Mouse (Mus musculus) hindbrain, embryonic 10.5 days (tissue): ENCODE data around the gene Ccl6. TPM values are rescaled to one million over a fixed set of nuclear protein-coding genes. Genes with fewer than 3 reads are reported as not detected.
"Not testable (repeated sequence)": the region's sequence is repeated elsewhere in the genome, so short reads cannot be mapped to it uniquely, and the experiment has no call there.

Experiments
- DNase-seq: peaks from one replicate; pipeline ENCODE4 v3.0.0-alpha.2; 2017; ENCODE audit warnings: low spot score
- H3K27ac ChIP-seq: fragments of 300-500 bp; sonication (generic); 2 replicates; pipeline ENCODE4 v1.5.1; 2016; ENCODE audit warnings: mild to moderate bottlenecking, moderate library complexity
- H3K27me3 ChIP-seq: fragments of 300-500 bp; sonication (generic); 2 replicates; pipeline ENCODE4 v1.6.1; 2016; ENCODE audit warnings: mild to moderate bottlenecking; ENCODE audit not compliant: poor library complexity, insufficient read depth, severe bottlenecking
- H3K36me3 ChIP-seq: fragments of 300-500 bp; sonication (generic); 2 replicates; pipeline ENCODE4 v1.6.1; 2016; ENCODE audit warnings: mild to moderate bottlenecking, moderate library complexity
- H3K4me1 ChIP-seq: fragments of 300-500 bp; sonication (generic); replicated peaks from 2 replicates; pipeline ENCODE4 v1.6.1; 2016; ENCODE audit warnings: mild to moderate bottlenecking
- H3K4me3 ChIP-seq: fragments of 300-500 bp; sonication (generic); 2 replicates; pipeline ENCODE4 v1.5.1; 2016; ENCODE audit warnings: mild to moderate bottlenecking, moderate library complexity
- H3K9me3 ChIP-seq: fragments of 300-500 bp; sonication (generic); 2 replicates; pipeline ENCODE4 v1.6.1; 2016; ENCODE audit warnings: mild to moderate bottlenecking, moderate library complexity
- WGBS: fragments of 180-500 bp; shearing (Covaris S2); methylation state at CpG from one replicate; pipeline ENCODE4 v1.1.7; 2016; 5-methylcytosine and 5-hydroxymethylcytosine counted together
- polyA plus RNA-seq: library from polyadenylated mRNA; unstranded; fragments of >200 nt; fragmentation: Nextera tagmentation; extraction: Ambion mirVana; gene quantifications from 2 replicates; pipeline ENCODE4 v1.2.1, GENCODE M21; 2016

Gene Ccl6
- polyA plus RNA-seq, 1 experiment from 2014 or later, result 3.0 TPM

DNA sequence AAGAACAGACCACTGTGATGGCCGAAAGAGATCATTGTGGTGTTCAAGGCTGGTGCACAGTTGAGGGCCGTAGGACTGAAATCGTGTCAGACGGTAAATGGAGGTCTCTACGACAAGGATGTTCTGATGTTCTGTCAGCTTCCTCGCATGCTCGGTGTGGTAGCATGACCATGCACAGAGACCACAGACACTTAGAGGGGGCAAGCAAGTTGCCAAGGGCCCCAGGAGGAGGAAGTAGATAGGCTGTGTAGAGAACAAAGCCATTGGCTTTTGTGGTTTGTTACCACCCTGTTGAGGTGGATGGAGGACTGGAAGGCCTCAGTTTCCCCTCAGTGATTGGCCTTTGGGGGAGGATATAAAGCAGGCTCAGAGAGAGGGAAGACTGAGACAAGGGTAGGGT is 23.6 kb downstream of the Ccl6 start:
- Histone ChIP-seq H3K4me1 (no peaks in the 10 kb centered on the region), H3K27me3 (no peaks in the 10 kb centered on the region), H3K4me3 (no peak overlapping the region), H3K27ac (no peak overlapping the region), H3K36me3 (no peaks in the 10 kb centered on the region), H3K9me3 (no peaks in the 10 kb centered on the region)
- DNase-seq, result no peak
- 92% methylated on average over 7 of the region's 7 CpGs for WGBS

DNA sequence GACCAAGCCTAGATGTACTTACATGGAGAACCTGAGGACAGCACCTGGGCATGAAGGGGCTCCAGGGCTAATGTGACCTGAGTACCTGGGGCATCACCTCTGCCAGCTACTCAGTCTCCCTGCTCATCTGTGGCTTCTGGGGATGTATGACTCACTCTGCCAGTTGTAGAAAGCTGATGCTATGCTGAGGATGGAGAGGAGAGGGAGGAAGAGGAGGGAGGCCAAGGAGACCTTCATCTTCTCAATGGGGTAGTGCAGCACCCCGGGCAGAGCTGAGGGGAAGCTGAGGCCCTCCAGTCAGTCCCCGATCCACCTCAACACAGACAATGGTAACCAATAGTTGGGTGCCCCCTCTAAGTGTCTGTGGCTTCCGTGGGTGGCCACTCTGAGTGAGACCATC is 24.1 kb downstream of the Ccl6 start:
- no peak for DNase-seq
- H3K4me1 ChIP-seq, result no peaks in the 10 kb centered on the region
- no peaks in the 10 kb centered on the region for H3K36me3 ChIP-seq
- H3K27ac ChIP-seq, result no peak overlapping the region
- 94% methylated on average over 3 of the region's 3 CpGs for WGBS
- H3K27me3 ChIP-seq, result no peaks in the 10 kb centered on the region
- no peak overlapping the region for H3K4me3 ChIP-seq
- H3K9me3 ChIP-seq, result no peaks in the 10 kb centered on the region

DNA sequence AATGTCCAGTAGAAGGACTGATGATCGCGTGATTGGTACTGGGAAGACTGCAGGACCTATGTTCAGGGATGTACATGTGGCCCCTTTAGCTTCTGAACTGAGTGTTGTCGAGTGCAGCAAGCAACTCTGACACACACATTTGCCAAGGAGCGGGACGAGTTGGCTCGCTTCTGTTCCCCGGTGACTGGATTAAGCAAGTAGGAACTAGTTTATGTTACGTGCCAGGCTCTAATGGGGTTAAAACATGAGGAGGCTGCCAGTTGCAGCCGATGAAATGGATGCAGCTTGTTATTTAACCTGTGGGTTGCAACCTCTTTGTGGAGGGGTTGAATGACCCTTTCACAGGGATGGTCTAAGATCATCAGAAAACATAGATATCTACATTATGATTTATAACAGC is 24.8 kb downstream of the Ccl6 start:
- WGBS, result 92% methylated on average over 9 of the region's 9 CpGs
- Histone ChIP-seq H3K27ac (no peak overlapping the region), H3K27me3 (no peaks in the 10 kb centered on the region), H3K4me3 (no peak overlapping the region), H3K36me3 (no peaks in the 10 kb centered on the region), H3K9me3 (no peaks in the 10 kb centered on the region), H3K4me1 (no peaks in the 10 kb centered on the region)
- no peak for DNase-seq

DNA sequence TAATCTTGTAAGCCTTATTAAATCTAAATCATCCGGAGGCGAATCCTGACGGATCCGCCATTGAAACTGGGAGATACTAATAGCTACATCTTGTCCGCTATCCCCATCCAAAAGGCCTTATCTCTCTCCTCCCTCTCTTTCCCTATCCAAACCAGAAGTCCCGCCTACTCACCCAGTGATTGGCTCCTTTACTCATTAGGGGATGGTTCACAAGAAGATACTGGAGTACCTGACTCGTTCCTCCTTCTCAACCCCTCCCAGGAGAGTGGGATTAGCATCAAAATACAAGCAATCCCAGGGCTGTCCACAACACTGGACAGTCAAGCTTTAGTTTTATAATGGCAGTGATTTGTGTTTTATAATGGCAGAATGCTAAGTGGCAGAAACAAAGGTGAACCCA is 25.6 kb downstream of the Ccl6 start:
- 72% methylated on average over 7 of the region's 7 CpGs for WGBS
- Histone ChIP-seq H3K4me1 (no peaks in the 10 kb centered on the region), H3K27me3 (no peaks in the 10 kb centered on the region), H3K36me3 (no peaks in the 10 kb centered on the region), H3K4me3 (no peak overlapping the region), H3K27ac (no peak overlapping the region), H3K9me3 (no peaks in the 10 kb centered on the region)
- no peak for DNase-seq

GRCm38 (mm10) chr11:83566617-83567016 is 26.3 kb downstream of the Ccl6 start:
- Histone ChIP-seq H3K27me3 (no peaks in the 10 kb centered on the region), H3K9me3 (no peaks in the 10 kb centered on the region), H3K36me3 (no peaks in the 10 kb centered on the region), H3K4me3 (no peak overlapping the region), H3K27ac (no peak overlapping the region), H3K4me1 (no peaks in the 10 kb centered on the region)
- no peak for DNase-seq

- H3K27ac ChIP-seq, result no peak overlapping the region
- DNase-seq, result no peak
- no peaks in the 10 kb centered on the region for H3K36me3 ChIP-seq
- no peak overlapping the region for H3K4me3 ChIP-seq
- H3K9me3 ChIP-seq, result no peaks in the 10 kb centered on the region
- H3K4me1 ChIP-seq, result no peaks in the 10 kb centered on the region
- H3K27me3 ChIP-seq, result no peaks in the 10 kb centered on the region
- WGBS, result 69% methylated on average over 2 of the region's 2 CpGs
Observed at GRCm38 (mm10) chr11:83563754-83564153, 29.1 kb downstream of the Ccl6 start.

DNA sequence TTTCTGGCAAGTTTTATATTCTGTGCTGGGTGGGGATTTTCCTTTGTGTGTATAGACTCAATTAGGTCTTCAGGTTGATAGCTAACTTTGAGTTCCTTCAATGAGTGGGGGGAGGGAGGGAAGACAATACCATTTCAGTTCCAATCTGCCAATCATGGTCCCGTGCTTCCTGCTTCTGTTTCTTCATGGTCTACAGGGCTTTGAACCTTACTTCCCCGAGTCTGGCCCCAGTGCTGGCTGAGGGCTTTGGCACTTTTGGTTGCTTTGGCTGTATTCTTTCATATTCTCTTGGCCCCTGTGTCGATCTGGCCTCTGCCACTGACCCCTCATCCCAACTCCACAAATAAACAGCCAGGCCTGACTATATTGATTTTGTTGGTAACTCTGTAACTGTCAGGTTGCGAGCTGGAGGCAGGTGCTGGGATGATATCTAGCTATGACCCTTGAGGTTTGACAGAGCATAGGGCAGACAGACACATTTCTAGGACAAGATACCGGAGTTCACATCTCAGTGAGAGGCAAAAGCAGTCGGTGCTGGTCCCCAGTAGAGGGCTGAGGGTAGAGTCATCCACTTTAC is 30.5 kb downstream of the Ccl6 start:
- Histone ChIP-seq H3K36me3 (no peaks in the 10 kb centered on the region), H3K4me3 (no peak overlapping the region), H3K4me1 (no peaks in the 10 kb centered on the region; the same call in 1 of the 2 replicates), H3K9me3 (no peaks in the 10 kb centered on the region), H3K27ac (no peak overlapping the region), H3K27me3 (0 out of 2 replicates have a peak, but pooled peaks cover 3% of the 10 kb centered on the region)
- 74% methylated on average over 6 of the region's 6 CpGs for WGBS
- no peak for DNase-seq

DNA sequence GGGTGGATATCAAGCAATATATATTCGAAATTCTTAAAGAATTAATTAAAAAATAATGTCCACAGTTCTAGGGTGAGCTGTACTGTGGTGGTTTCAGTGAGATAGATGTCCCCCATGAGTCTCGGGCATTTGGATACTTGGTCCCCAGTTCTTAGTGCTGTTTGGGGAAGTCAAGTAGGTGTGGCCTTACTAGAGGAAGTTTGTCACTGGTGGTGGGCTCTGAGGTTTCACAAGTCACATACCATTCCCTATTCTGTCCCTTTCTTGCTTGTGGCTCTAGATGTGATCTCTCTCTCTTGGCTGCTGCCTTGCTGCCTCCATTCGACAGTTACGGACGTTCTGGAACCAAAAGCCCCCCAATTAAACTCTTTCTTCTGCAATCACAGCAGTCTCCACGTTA is 32.5 kb downstream of the Ccl6 start:
- WGBS, result 76% methylated on average over 6 of the region's 6 CpGs
- H3K4me1 ChIP-seq, result peaks cover 4% of the 10 kb centered on the region; the same call in 1 of the 2 replicates
- H3K4me3 ChIP-seq, result no peak overlapping the region
- DNase-seq, result no peak
- no peak overlapping the region for H3K27ac ChIP-seq
- no peaks in the 10 kb centered on the region for H3K9me3 ChIP-seq
- no peaks in the 10 kb centered on the region for H3K36me3 ChIP-seq
- H3K27me3 ChIP-seq, result 0 out of 2 replicates have a peak, but pooled peaks cover 3% of the 10 kb centered on the region

GRCm38 (mm10) chr11:83557074-83557473 is 35.8 kb downstream of the Ccl6 start:
- Histone ChIP-seq H3K36me3 (no peaks in the 10 kb centered on the region), H3K9me3 (no peaks in the 10 kb centered on the region), H3K27me3 (0 out of 2 replicates have a peak, but pooled peaks cover 3% of the 10 kb centered on the region), H3K27ac (no peak overlapping the region), H3K4me3 (no peak overlapping the region), H3K4me1 (peaks cover 4% of the 10 kb centered on the region; the same call in 1 of the 2 replicates)
- DNase-seq, result no peak
- WGBS, result 63% methylated on average over 10 of the region's 10 CpGs

DNA sequence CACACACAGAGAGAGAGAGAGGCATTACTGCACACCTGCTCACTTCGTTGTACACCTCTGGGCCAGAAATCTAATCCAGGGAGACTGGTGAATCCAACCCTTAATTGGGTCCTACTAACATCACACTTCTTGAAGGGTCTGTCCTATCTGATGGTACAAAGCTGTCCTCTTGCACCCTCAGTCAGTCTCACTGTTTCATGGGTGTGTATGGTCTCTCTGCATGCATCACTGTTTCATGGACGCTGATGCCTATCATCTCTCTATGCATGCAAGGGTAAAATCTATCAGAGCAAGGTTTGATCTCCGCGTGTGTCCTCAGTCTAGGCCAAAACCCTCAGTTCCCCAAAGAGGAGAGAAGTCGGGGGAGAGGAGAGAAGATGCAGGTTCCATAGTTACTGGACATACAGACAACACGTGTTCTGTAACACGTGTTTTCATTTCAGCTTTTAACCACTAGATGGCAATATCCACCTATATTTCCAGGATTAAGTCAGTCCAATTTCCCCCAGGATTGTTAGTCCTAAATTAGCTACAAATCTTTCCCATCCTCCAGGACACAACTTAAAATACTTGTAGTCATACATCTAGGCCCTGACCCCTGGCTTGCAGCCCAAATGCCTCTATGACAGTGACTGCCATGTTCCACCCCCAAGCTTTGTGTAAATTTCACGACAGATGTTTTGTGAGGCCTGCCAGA is 36.7 kb downstream of the Ccl6 start:
- Histone ChIP-seq H3K27ac (no peak overlapping the region), H3K9me3 (no peaks in the 10 kb centered on the region), H3K4me3 (no peak overlapping the region), H3K27me3 (0 out of 2 replicates have a peak, but pooled peaks cover 3% of the 10 kb centered on the region), H3K36me3 (no peaks in the 10 kb centered on the region), H3K4me1 (peaks cover 4% of the 10 kb centered on the region; the same call in 1 of the 2 replicates)
- peak; percentile 41 for DNase-seq
- WGBS, result 34% methylated on average over 8 of the region's 8 CpGs

GRCm38 (mm10) chr11:83551668-83552067 is 41.2 kb downstream of the Ccl6 start:
- Histone ChIP-seq H3K4me3 (no peak overlapping the region), H3K36me3 (no peaks in the 10 kb centered on the region), H3K27ac (no peak overlapping the region), H3K9me3 (no peaks in the 10 kb centered on the region), H3K27me3 (no peaks in the 10 kb centered on the region), H3K4me1 (no peaks in the 10 kb centered on the region)
- DNase-seq, result no peak
- WGBS, result 87% methylated on average over 5 of the region's 5 CpGs

DNA sequence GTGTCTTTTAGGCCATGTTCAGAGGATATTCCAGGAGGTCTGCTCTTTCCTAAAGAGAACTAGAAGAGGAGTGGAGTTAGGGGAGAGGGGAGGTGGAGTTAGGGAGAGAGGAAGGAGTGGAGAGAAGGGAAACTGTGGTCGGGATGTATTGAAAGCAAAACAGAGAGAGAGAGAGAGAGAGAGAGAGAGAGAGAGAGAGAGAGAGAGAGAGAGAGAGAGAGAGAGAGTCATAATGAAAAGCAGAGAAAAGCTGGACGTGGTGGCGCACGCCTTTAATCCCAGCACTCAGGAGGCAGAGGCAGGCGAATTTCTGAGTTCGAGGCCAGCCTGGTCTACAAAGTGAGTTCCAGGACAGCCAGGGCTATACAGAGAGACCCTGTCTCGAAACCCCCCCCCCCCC is 41.9 kb downstream of the Ccl6 start:
- WGBS, result 89% methylated on average over 7 of the region's 7 CpGs
- H3K9me3 ChIP-seq, result not testable (repeated sequence)

DNA sequence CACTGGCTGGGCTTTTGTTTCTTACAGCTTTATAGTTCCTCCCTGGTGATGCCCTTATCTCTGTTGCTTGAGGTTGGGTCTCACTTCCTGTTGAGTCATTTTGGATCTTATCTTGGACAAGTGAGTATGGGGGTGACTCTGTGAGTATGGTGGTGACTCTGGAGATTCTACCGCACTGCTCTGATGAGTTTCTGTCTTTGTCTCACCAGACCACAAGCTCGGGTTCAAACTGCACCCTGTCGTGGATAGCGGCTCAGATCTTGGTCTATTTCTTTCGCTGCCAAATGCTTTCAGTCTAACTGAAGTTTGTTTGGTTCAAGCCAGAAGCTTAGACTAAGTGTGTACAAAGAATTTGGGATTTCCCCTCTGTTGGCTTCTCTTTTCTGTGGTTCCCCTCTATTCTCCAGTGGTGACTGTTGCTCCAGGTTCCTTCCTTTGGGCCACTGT is 42.7 kb downstream of the Ccl6 start:
- Histone ChIP-seq H3K36me3 (no peaks in the 10 kb centered on the region), H3K4me3 (no peak overlapping the region), H3K9me3 (no peaks in the 10 kb centered on the region), H3K27me3 (no peaks in the 10 kb centered on the region), H3K27ac (no peak overlapping the region), H3K4me1 (no peaks in the 10 kb centered on the region)
- no peak for DNase-seq
- 92% methylated on average over 5 of the region's 5 CpGs for WGBS

More for the DNA sequence above, 41.9 kb downstream of the Ccl6 start:
- H3K4me3 ChIP-seq, DNase-seq, H3K27me3 ChIP-seq, H3K4me1 ChIP-seq, H3K36me3 ChIP-seq, H3K27ac ChIP-seq: not testable (repeated sequence)
